Mouse (Mus musculus): ENCODE data around the gene Rtl10.

GRCm38 (mm10) chr16:18482431-18482830 is 16.3 kb upstream of the Rtl10 start:
- TF ChIP-seq CTCF (IDR thresholded peaks at IDR 0.05; ENCODE audit: borderline replicate concordance, control insufficient read depth, extremely low read depth, insufficient read depth, low read length, poor library complexity) (no peak), POLR2A (IDR thresholded peaks at IDR 0.05; ENCODE audit: control insufficient read depth, extremely low read depth, insufficient read depth, low read length, poor library complexity) (no peak)

All from thymus, adult 2 months (tissue).